In the genomic region with DNA sequence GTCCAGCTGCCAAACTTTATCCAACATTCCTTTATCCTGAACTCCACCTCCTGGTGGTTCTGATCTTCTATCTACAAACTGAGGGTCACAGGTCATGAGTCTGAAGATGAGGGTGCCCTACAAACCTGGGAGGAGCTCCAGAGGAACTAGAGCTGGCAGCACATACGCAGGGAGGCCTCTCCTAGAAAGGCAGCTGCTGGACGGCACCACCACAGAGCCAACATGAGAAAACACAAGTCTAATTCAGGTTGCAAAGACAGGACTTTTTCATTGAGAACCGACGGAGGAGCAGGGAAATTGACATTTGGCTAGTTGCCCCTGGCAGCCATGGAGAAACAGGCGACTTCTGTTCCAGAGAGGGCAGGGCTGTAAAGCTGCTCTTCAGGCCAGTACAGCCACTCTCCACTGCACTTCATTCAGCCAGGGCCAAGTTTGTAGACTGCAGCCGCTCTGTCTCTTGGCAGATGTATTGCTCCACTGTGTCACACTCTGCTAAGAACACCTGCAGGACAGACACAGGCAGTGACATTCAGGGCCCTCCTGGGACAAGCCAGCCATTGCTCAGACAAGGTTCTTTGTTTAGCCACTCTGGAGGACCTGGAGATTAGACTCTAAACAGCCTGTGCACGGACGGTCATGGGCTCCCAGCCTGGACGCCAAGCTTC, we compare ENCODE assay signal across 8 mouse cellular contexts. TPM values are rescaled to one million over a fixed set of nuclear protein-coding genes. Genes with fewer than 3 reads are reported as not detected.
DNase-seq lines count a peak whose midpoint lies in the region; ATAC-seq and TF ChIP-seq lines count a peak whose summit lies in the region.
"Had no signal": no experiment of that assay in that cellular context is flagged by ENCODE, and none has a peak within 500 bp of the region (broad histone marks: within the 10 kb centered on the region; RNA-seq: fewer than 3 reads in every experiment).

No protein-coding gene starts in this region.

- no peak for DNase-seq in liver, embryonic 13.5 days
- no peak for DNase-seq in liver, postnatal 0 days
- DNase-seq in embryonic facial prominence, embryonic 14.5 days (ENCODE audit: low spot score) = peak; percentile 35
- DNase-seq in heart, postnatal 36 days = peak; percentile 50 to 58
- peak; percentile 36 for DNase-seq in lung, adult 2 months
- no peak for DNase-seq in thymus, postnatal 25 days
- no peak for DNase-seq in spleen, postnatal 10 days (ENCODE audit: low spot score in 2 of 2)

- WGBS in liver, embryonic 13.5 days (ENCODE audit: insufficient replicate concordance) = 76% methylated on average over 9 of the region's 9 CpGs
- 83% methylated on average over 9 of the region's 9 CpGs for WGBS in liver, postnatal 0 days (ENCODE audit: insufficient replicate concordance)
- 89% methylated on average over 9 of the region's 9 CpGs for WGBS in embryonic facial prominence, embryonic 14.5 days
- WGBS in lung, adult 2 months = 61% methylated on average over 9 of the region's 9 CpGs

- intact Hi-C loops in heart, postnatal 36 days (cut with DNase I) = no loop called here

- no peak for ATAC-seq in liver, embryonic 13.5 days (ENCODE audit: low read depth)
- no peak; the same call in 1 of the 2 replicates for ATAC-seq in liver, postnatal 0 days
- ATAC-seq in embryonic facial prominence, embryonic 14.5 days (ENCODE audit: low read depth) = peak; percentile 53; the same call in 1 of the 2 replicates

- H3K4me2 ChIP-seq in liver, embryonic 13.5 days = no peak overlapping the region
- H3K4me2 ChIP-seq in liver, postnatal 0 days (ENCODE audit: low read depth, low read length) = no peak overlapping the region
- no peak overlapping the region for H3K4me2 ChIP-seq in embryonic facial prominence, embryonic 14.5 days (ENCODE audit: low read depth, low read length)

- H3K4me3 ChIP-seq in liver, embryonic 13.5 days (replicated peaks) = no peak overlapping the region
- no peak overlapping the region for H3K4me3 ChIP-seq in liver, postnatal 0 days (ENCODE audit: low read depth, low read length)
- no peak overlapping the region for H3K4me3 ChIP-seq in embryonic facial prominence, embryonic 14.5 days (ENCODE audit: low read depth, low read length)
- H3K4me3 ChIP-seq in lung, adult 2 months (replicated peaks; ENCODE audit: extremely low read depth, low read depth, low read length) = no peak overlapping the region
- H3K4me3 ChIP-seq: myocyte had no signal

- peaks cover 11% of the 10 kb centered on the region for H3K9me3 ChIP-seq in liver, embryonic 13.5 days (replicated peaks)
- peaks cover 11% of the 10 kb centered on the region; the same call in 1 of the 2 replicates for H3K9me3 ChIP-seq in liver, postnatal 0 days (ENCODE audit: low read length)
- H3K9me3 ChIP-seq in embryonic facial prominence, embryonic 14.5 days (ENCODE audit: control insufficient read depth, low read length) = 0 out of 2 replicates have a peak, but pooled peaks cover 5% of the 10 kb centered on the region

- peaks cover 87% of the 10 kb centered on the region for H3K36me3 ChIP-seq in liver, embryonic 13.5 days
- H3K36me3 ChIP-seq in liver, postnatal 0 days (replicated peaks; ENCODE audit: insufficient read depth, low read length) = peaks cover 70% of the 10 kb centered on the region
- peaks cover 86% of the 10 kb centered on the region for H3K36me3 ChIP-seq in embryonic facial prominence, embryonic 14.5 days (ENCODE audit: control insufficient read depth, insufficient read depth, low read length)

- TF ChIP-seq EP300 in liver, postnatal 0 days (IDR thresholded peaks at IDR 0.05; ENCODE audit: low read depth) = no peak

- H3K9ac ChIP-seq in liver, embryonic 13.5 days = no peak overlapping the region
- no peak overlapping the region for H3K9ac ChIP-seq in liver, postnatal 0 days (replicated peaks)
- no peak overlapping the region for H3K9ac ChIP-seq in embryonic facial prominence, embryonic 14.5 days (ENCODE audit: low read depth, low read length)

- H3K27ac ChIP-seq in liver, embryonic 13.5 days = peak overlapping the region; percentile 50; the same call in 1 of the 2 replicates
- H3K27ac ChIP-seq in liver, postnatal 0 days (ENCODE audit: low read depth) = no peak overlapping the region; the same call in 1 of the 2 replicates
- H3K27ac ChIP-seq in embryonic facial prominence, embryonic 14.5 days (replicated peaks; ENCODE audit: low read depth, low read length) = no peak overlapping the region; the same call in 1 of the 2 replicates

- no peaks in the 10 kb centered on the region for H3K27me3 ChIP-seq in liver, embryonic 13.5 days
- no peaks in the 10 kb centered on the region for H3K27me3 ChIP-seq in liver, postnatal 0 days (ENCODE audit: insufficient read depth, low read length)
- H3K27me3 ChIP-seq in embryonic facial prominence, embryonic 14.5 days (replicated peaks; ENCODE audit: control insufficient read depth, insufficient read depth, low read length) = no peaks in the 10 kb centered on the region

- TF ChIP-seq POLR2A in lung, adult 2 months (IDR thresholded peaks at IDR 0.05; ENCODE audit: borderline replicate concordance, extremely low read depth, low read depth, low read length) = no peak

- no peak for TF ChIP-seq CTCF in liver, postnatal 0 days (IDR thresholded peaks at IDR 0.05; ENCODE audit: low read depth)
- no peak for TF ChIP-seq CTCF in lung, adult 2 months (IDR thresholded peaks at IDR 0.05; ENCODE audit: insufficient read depth, low read length)

- H3K4me1 ChIP-seq in liver, embryonic 13.5 days (replicated peaks) = peaks cover 16% of the 10 kb centered on the region
- no peaks in the 10 kb centered on the region for H3K4me1 ChIP-seq in liver, postnatal 0 days (ENCODE audit: insufficient read depth)
- no peaks in the 10 kb centered on the region for H3K4me1 ChIP-seq in embryonic facial prominence, embryonic 14.5 days (ENCODE audit: control insufficient read depth, insufficient read depth, low read length)
- H3K4me1 ChIP-seq in lung, adult 2 months (ENCODE audit: control insufficient read depth, insufficient read depth, low read length) = peaks cover 2% of the 10 kb centered on the region; the same call in 1 of the 2 replicates

RNA-seq across cellular contexts. Expression of a gene that starts 11.8 kb away (rescaled TPM):
- polyA plus RNA-seq in liver, embryonic 13.5 days (2015; fragmentation: Nextera tagmentation; extraction: Ambion mirVana) = 145 and 166 TPM in 2 replicates
- polyA plus RNA-seq in liver, postnatal 0 days (2015; fragmentation: Nextera tagmentation; extraction: Ambion mirVana) = 128 and 136 TPM in 2 replicates
- 232 and 240 TPM in 2 replicates for polyA plus RNA-seq in embryonic facial prominence, embryonic 14.5 days (2014; fragmentation: Nextera tagmentation; extraction: Ambion mirVana)
- 100 to 1,000 TPM; 260 to 269 TPM for total RNA-seq in heart, postnatal 36 days (2021)
- 123 and 198 TPM in 2 replicates for polyA plus RNA-seq in lung, adult 2 months (2012; rRNA removed)

RNA-seq across cellular contexts. Expression of a gene that starts 11.9 kb away (rescaled TPM):
- 48.7 and 57.4 TPM in 2 replicates for polyA plus RNA-seq in liver, embryonic 13.5 days (2015; fragmentation: Nextera tagmentation; extraction: Ambion mirVana)
- 46.6 and 49.3 TPM in 2 replicates for polyA plus RNA-seq in liver, postnatal 0 days (2015; fragmentation: Nextera tagmentation; extraction: Ambion mirVana)
- 103 TPM in 2 replicates for polyA plus RNA-seq in embryonic facial prominence, embryonic 14.5 days (2014; fragmentation: Nextera tagmentation; extraction: Ambion mirVana)
- 10 to 100 TPM; 39.2 to 40.1 TPM for total RNA-seq in heart, postnatal 36 days (2021)
- polyA plus RNA-seq in lung, adult 2 months (2012; rRNA removed) = 17.3 and 32.0 TPM in 2 replicates

RNA-seq across cellular contexts. Expression of a gene that starts 16.5 kb away (rescaled TPM):
- polyA plus RNA-seq in liver, embryonic 13.5 days (2015; fragmentation: Nextera tagmentation; extraction: Ambion mirVana) = 0.39 and 0.44 TPM in 2 replicates
- 0.65 and 1.2 TPM in 2 replicates for polyA plus RNA-seq in liver, postnatal 0 days (2015; fragmentation: Nextera tagmentation; extraction: Ambion mirVana)
- 0.84 TPM in 1 of 2 replicates, not detected in the other for polyA plus RNA-seq in embryonic facial prominence, embryonic 14.5 days (2014; fragmentation: Nextera tagmentation; extraction: Ambion mirVana)
- total RNA-seq in heart, postnatal 36 days (2021) = not detected
- polyA plus RNA-seq in lung, adult 2 months (2012; rRNA removed) = 15.6 and 43.5 TPM in 2 replicates

RNA-seq across cellular contexts. Expression of a gene that starts 34.4 kb away (rescaled TPM):
- 32.8 and 40.5 TPM in 2 replicates for polyA plus RNA-seq in liver, embryonic 13.5 days (2015; fragmentation: Nextera tagmentation; extraction: Ambion mirVana)
- 18.2 and 19.4 TPM in 2 replicates for polyA plus RNA-seq in liver, postnatal 0 days (2015; fragmentation: Nextera tagmentation; extraction: Ambion mirVana)
- 78.4 and 85.0 TPM in 2 replicates for polyA plus RNA-seq in embryonic facial prominence, embryonic 14.5 days (2014; fragmentation: Nextera tagmentation; extraction: Ambion mirVana)
- 10 to 100 TPM; 20.9 to 22.8 TPM for total RNA-seq in heart, postnatal 36 days (2021)
- polyA plus RNA-seq in lung, adult 2 months (2012; rRNA removed) = 20.3 and 28.9 TPM in 2 replicates

Comparison
In these comparisons a context has a peak if more than half of its experiments do, and no peak if none do; other contexts are left out.
1. DNase-seq: peak in embryonic facial prominence, embryonic 14.5 days (single experiment), heart, postnatal 36 days (2 of 2) and lung, adult 2 months (single experiment); none in liver, embryonic 13.5 days (single experiment), liver, postnatal 0 days (single experiment), thymus, postnatal 25 days (single experiment) and spleen, postnatal 10 days (0 of 2).